Mouse (Mus musculus) heart, adult 2 months (tissue): Measurements from ENCODE around the gene Cul7. TPM values are rescaled to one million over a fixed set of nuclear protein-coding genes. Genes with fewer than 3 reads are reported as not detected.

ENCODE experiments used
- DNase-seq, 2 experiments: peaks; one replicate each; pipeline ENCODE4 v3.0.0; 2021
- H3K27ac ChIP-seq: fragments of 200-600 bp; 2 replicates; pipeline ENCODE4 v1.8.1; 2022
- H3K27me3 ChIP-seq: fragments of 200-500 bp; 2 replicates; pipeline ENCODE4 v1.6.1; 2012; ENCODE audit warnings: mild to moderate bottlenecking, low read length, inconsistent platforms, mixed read lengths; ENCODE audit not compliant: control insufficient read depth, insufficient read depth
- H3K36me3 ChIP-seq: fragments of 200-500 bp; 2 replicates; pipeline ENCODE4 v1.6.1; 2012; ENCODE audit warnings: low read length, inconsistent platforms; ENCODE audit not compliant: control insufficient read depth, insufficient read depth
- H3K4me1 ChIP-seq: fragments of 200-500 bp; 2 replicates; pipeline ENCODE4 v1.6.1; 2011; ENCODE audit warnings: low read length; ENCODE audit not compliant: control insufficient read depth, insufficient read depth
- H3K4me3 ChIP-seq: fragments of 200-600 bp; 2 replicates; pipeline ENCODE4 v1.8.1; 2022
- H3K79me2 ChIP-seq: fragments of 200-500 bp; replicated peaks from 2 replicates; pipeline ENCODE4 v1.6.1; 2012; ENCODE audit warnings: mild to moderate bottlenecking, inconsistent platforms, low read length, moderate library complexity, mixed read lengths; ENCODE audit not compliant: control insufficient read depth, insufficient read depth
- H3K9ac ChIP-seq: fragments of 200-500 bp; 2 replicates; pipeline ENCODE4 v1.6.1; 2012; ENCODE audit warnings: low read depth, mild to moderate bottlenecking, control low read depth, inconsistent platforms, low read length, mixed read lengths
- CTCF ChIP-seq: fragments of 200-600 bp; IDR thresholded peaks from 2 replicates; pipeline ENCODE4 v1.8.1; 2022; ENCODE audit warnings: antibody characterized with exemption, mild to moderate bottlenecking, moderate library complexity
- EP300 ChIP-seq: fragments of 200-500 bp; IDR thresholded peaks from 2 replicates; pipeline ENCODE4 v1.6.1; 2011; ENCODE audit warnings: low read depth, low read length, control low read depth; ENCODE audit not compliant: insufficient read depth
- POLR2A ChIP-seq: fragments of 200-500 bp; IDR thresholded peaks from 2 replicates; pipeline ENCODE4 v1.6.1; 2011; ENCODE audit warnings: mild to moderate bottlenecking, low read depth, low read length, control low read depth; ENCODE audit not compliant: insufficient read depth
- WGBS: fragments of 180-500 bp; shearing (Covaris S2); methylation state at CpG from one replicate; pipeline ENCODE4 v1.1.7; 2018; 5-methylcytosine and 5-hydroxymethylcytosine counted together
- intact Hi-C: fragments of 180-260 bp; cut with DNase I; formaldehyde crosslinking; loops from one replicate; pipeline ENCODE4 v1.15.1; 2025
- polyA plus RNA-seq: library from polyadenylated mRNA; depleted of rRNA; stranded (reverse); fragments of >200 nt; gene quantifications from 2 replicates; pipeline ENCODE4 v1.2.3, GENCODE M21; 2012
- total RNA-seq, 2 experiments: library from RNA; stranded (reverse); gene quantifications; 2 replicates each; pipeline ENCODE4 v1.2.3; 2021

Gene Cul7
- total and polyA plus RNA-seq, 3 experiments, result 16.8 to 23.4 (median 18.4) TPM

- H3K4me3 ChIP-seq, result no peak overlapping the region
- H3K36me3 ChIP-seq, result no peaks in the 10 kb centered on the region
- no peaks in the 10 kb centered on the region for H3K4me1 ChIP-seq
- no peaks in the 10 kb centered on the region for H3K27me3 ChIP-seq
- H3K79me2 ChIP-seq, result peaks cover 2% of the 10 kb centered on the region; the same call in 1 of the 2 replicates
- DNase-seq, result no peak
- H3K27ac ChIP-seq, result no peak overlapping the region
- intact Hi-C loops, result no loop called here
- TF ChIP-seq EP300 (no peak), CTCF (no peak), POLR2A (no peak)
- H3K9ac ChIP-seq, result no peak overlapping the region
- 79% methylated on average over 12 of the region's 12 CpGs for WGBS
Measured at GRCm38 (mm10) chr17:46690665-46691064, 40.5 kb downstream of the Cul7 start.

- H3K4me3 ChIP-seq, result no peak overlapping the region
- DNase-seq, result no peak
- no peak overlapping the region for H3K27ac ChIP-seq
- H3K36me3 ChIP-seq, result no peaks in the 10 kb centered on the region
- H3K9ac ChIP-seq, result no peak overlapping the region
- WGBS, result 89% methylated on average over 2 of the region's 2 CpGs
- H3K79me2 ChIP-seq, result peaks cover 2% of the 10 kb centered on the region; the same call in 1 of the 2 replicates
- no peaks in the 10 kb centered on the region for H3K4me1 ChIP-seq
- no peak for TF ChIP-seq POLR2A
- TF ChIP-seq EP300, result no peak
- TF ChIP-seq CTCF, result no peak
- intact Hi-C loops, result no loop called here
- no peaks in the 10 kb centered on the region for H3K27me3 ChIP-seq
Measured at GRCm38 (mm10) chr17:46691390-46691789, 41.3 kb downstream of the Cul7 start.

GRCm38 (mm10) chr17:46694517-46695063 lies 44.5 kb downstream of the Cul7 start:
- no peak for DNase-seq

GRCm38 (mm10) chr17:46698515-46698914 lies 48.4 kb downstream of the Cul7 start:
- intact Hi-C loops, result no loop called here
- Histone ChIP-seq H3K9ac (no peak overlapping the region), H3K27me3 (no peaks in the 10 kb centered on the region)

More at GRCm38 (mm10) chr17:46694517-46695063, 44.5 kb downstream of the Cul7 start:
- WGBS, result 94% methylated on average over 1 of the region's 1 CpGs
- no peak overlapping the region for H3K27ac ChIP-seq
- no peaks in the 10 kb centered on the region for H3K27me3 ChIP-seq
- H3K9ac ChIP-seq, result no peak overlapping the region
- intact Hi-C loops, result no loop called here
- H3K4me3 ChIP-seq, result no peak overlapping the region
- H3K36me3 ChIP-seq, result no peaks in the 10 kb centered on the region
- no peaks in the 10 kb centered on the region for H3K4me1 ChIP-seq
- H3K79me2 ChIP-seq, result peaks cover 2% of the 10 kb centered on the region; the same call in 1 of the 2 replicates
- no peak for TF ChIP-seq POLR2A
- no peak for TF ChIP-seq EP300
- no peak for TF ChIP-seq CTCF

GRCm38 (mm10) chr17:46699245-46699644 lies 49.1 kb downstream of the Cul7 start:
- DNase-seq, result no peak
- Histone ChIP-seq H3K79me2 (0 out of 2 replicates have a peak, but pooled peaks cover 3% of the 10 kb centered on the region), H3K4me1 (peaks cover 8% of the 10 kb centered on the region), H3K9ac (no peak overlapping the region), H3K27me3 (no peaks in the 10 kb centered on the region), H3K27ac (no peak overlapping the region), H3K36me3 (no peaks in the 10 kb centered on the region), H3K4me3 (no peak overlapping the region)
- WGBS, result 86% methylated on average over 5 of the region's 5 CpGs
- no peak for TF ChIP-seq EP300
- intact Hi-C loops, result no loop called here

More at GRCm38 (mm10) chr17:46698515-46698914, 48.4 kb downstream of the Cul7 start:
- Histone ChIP-seq H3K79me2 (0 out of 2 replicates have a peak, but pooled peaks cover 3% of the 10 kb centered on the region), H3K36me3 (no peaks in the 10 kb centered on the region), H3K4me1 (peaks cover 5% of the 10 kb centered on the region), H3K4me3 (no peak overlapping the region), H3K27ac (no peak overlapping the region)
- no peak for DNase-seq
- 84% methylated on average over 6 of the region's 6 CpGs for WGBS
- no peak for TF ChIP-seq CTCF
- no peak for TF ChIP-seq EP300
- no peak for TF ChIP-seq POLR2A

- intact Hi-C loops, result loop anchor here (10.0 kb wide), 1 partner anchor 375 kb away; the partner anchor contains the start of gene Abcc10
- 82% methylated on average over 3 of the region's 3 CpGs for WGBS
- DNase-seq, result no peak
- no peak for TF ChIP-seq EP300
- no peak for TF ChIP-seq POLR2A
- no peak for TF ChIP-seq CTCF
- H3K4me3 ChIP-seq, result no peak overlapping the region
- no peak overlapping the region for H3K27ac ChIP-seq
- H3K4me1 ChIP-seq, result peaks cover 8% of the 10 kb centered on the region
- 0 out of 2 replicates have a peak, but pooled peaks cover 3% of the 10 kb centered on the region for H3K79me2 ChIP-seq
- no peaks in the 10 kb centered on the region for H3K27me3 ChIP-seq
- no peaks in the 10 kb centered on the region for H3K36me3 ChIP-seq
- no peak overlapping the region for H3K9ac ChIP-seq
Measured at GRCm38 (mm10) chr17:46699912-46700311, 49.8 kb downstream of the Cul7 start.
